Mouse (Mus musculus) liver, postnatal 0 days (tissue): ENCODE data around the gene Nos1.

Experiments used
- CTCF ChIP-seq: sonication (generic); IDR thresholded peaks from 2 replicates; pipeline ENCODE4 v1.5.1; 2016; ENCODE audit warnings: antibody characterized with exemption, low read depth
- EP300 ChIP-seq: IDR thresholded peaks from 2 replicates; pipeline ENCODE4 v1.6.1; 2016; ENCODE audit warnings: antibody characterized with exemption, low read depth, mild to moderate bottlenecking

DNA sequence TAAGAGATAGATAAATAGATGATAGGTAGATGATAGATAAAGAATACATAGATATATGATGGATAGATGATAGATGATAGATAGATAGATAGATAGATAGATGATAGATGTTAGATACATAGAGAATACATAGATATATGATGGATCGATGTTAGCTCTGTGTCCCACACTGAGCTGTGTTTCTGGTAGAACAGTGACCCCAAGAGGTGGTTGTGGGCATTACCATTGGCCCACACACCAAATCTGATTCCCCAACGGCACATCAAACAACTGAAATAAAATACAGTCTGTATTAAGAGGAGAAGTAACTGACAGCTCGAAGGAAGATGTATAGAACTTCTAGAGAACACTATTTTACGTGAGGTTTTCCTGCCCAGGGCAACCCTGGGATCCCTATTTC, 165.8 kb downstream of the Nos1 start:
- TF ChIP-seq CTCF (peak; percentile 77), EP300 (no peak)
